Mouse (Mus musculus): ENCODE data around the gene Nfe2l3. TPM values are rescaled to one million over a fixed set of nuclear protein-coding genes. Genes with fewer than 3 reads are reported as not detected.
A peak's percentile ranks its signal among the peaks of the same experiment; 100 is the strongest.

Gene Nfe2l3
- total and polyA plus RNA-seq, 2 experiments from 2014 or later: 5.3 to 11.5 TPM

DNA sequence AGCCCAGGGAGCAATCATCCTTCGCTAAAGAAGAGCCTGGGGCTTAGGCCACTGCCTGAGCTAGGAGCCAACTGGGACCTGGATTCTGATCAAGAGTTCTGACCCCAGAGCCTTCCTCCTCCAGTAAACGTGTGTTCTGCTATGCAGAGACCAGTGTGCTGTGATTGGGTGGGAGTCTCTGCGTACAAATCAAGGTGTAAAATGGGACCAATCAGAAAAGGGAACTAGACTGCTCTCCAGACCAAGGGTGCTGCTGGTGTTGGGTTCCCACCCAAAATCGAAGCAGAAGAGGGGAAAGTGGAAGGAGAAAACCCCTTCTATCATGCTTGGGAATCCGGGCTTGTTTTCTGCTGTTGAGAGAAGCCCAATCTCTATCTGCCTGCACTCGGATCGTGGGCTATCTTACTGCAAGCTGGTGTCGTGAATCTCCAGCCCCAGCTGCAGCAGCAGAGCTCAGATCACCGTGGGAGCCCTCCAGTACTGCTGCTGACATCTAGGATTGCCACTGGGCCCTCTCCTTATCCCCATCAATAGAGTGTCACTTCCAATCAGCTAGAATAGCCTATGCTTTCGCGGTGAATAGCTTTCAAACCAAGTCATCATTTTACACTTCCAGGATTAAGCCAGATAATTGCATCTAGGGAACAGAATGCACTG lies 8.9 kb upstream of the Nfe2l3 start:
- Histone ChIP-seq H3K4me2 (ENCODE audit: low read depth, low read length) (no peak overlapping the region), H3K27ac (no peak overlapping the region), H3K36me3 (ENCODE audit: insufficient read depth, low read length) (no peaks in the 10 kb centered on the region), H3K27me3 (ENCODE audit: insufficient read depth, low read length) (no peaks in the 10 kb centered on the region), H3K9me3 (ENCODE audit: low read length) (no peaks in the 10 kb centered on the region), H3K4me3 (ENCODE audit: low read length) (no peak overlapping the region), H3K9ac (replicated peaks; ENCODE audit: low read length) (no peak overlapping the region), H3K4me1 (ENCODE audit: insufficient read depth, low read length) (no peaks in the 10 kb centered on the region)
- WGBS: 58% methylated on average over 11 of the region's 11 CpGs
- ATAC-seq (no peak), DNase-seq (ENCODE audit: low spot score) (no peak)
- no peak for TF ChIP-seq CTCF (IDR thresholded peaks at IDR 0.05; ENCODE audit: low read depth)

DNA sequence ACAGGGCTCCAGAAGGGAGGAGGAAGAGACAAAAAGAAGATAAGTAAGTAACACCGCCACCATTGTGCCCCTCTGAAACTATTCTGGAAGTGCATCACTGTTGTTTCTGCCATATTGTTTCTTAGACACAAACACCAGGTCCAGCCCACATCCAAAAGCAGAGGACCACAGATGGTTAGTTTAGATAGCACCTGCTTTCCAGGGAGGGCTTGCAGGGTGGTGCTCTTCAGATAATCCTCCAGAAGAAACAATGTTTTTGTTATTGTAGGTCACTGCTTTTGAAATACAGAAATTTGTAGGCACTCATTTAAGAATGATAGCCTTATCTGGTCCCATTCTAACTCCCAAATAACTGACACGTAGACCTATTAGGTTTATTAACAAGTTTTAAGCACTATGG lies 7.9 kb upstream of the Nfe2l3 start:
- Histone ChIP-seq H3K27ac (no peak overlapping the region), H3K4me2 (ENCODE audit: low read depth, low read length) (no peak overlapping the region), H3K9me3 (ENCODE audit: low read length) (no peaks in the 10 kb centered on the region), H3K9ac (replicated peaks; ENCODE audit: low read length) (no peak overlapping the region), H3K27me3 (ENCODE audit: insufficient read depth, low read length) (no peaks in the 10 kb centered on the region), H3K4me3 (ENCODE audit: low read length) (no peak overlapping the region), H3K4me1 (ENCODE audit: insufficient read depth, low read length) (no peaks in the 10 kb centered on the region), H3K36me3 (ENCODE audit: insufficient read depth, low read length) (no peaks in the 10 kb centered on the region)
- ATAC-seq (no peak), DNase-seq (ENCODE audit: low spot score) (no peak)
- WGBS: 94% methylated on average over 2 of the region's 2 CpGs
- TF ChIP-seq CTCF (IDR thresholded peaks at IDR 0.05; ENCODE audit: low read depth): no peak

DNA sequence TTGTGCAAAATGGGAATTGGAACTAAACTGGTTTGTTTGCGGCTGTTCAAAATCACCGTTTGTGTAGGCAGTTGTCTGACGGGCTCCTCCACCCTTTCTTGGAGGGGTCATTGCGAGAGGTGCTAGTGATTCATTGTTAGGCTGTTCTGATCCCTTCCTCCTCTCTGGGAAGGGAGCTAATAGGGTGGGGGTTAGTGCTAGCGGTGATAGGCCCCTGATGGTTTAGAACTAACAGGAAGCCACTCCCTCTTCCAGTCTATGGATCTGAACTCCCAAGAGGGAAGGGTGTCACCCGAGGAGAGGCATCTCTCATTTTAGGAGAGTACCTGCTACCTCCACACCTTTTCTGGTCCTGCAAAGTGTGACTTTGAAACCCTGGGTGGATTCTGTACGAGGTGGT lies 1.8 kb downstream of the Nfe2l3 start:
- no peak for ATAC-seq
- no peaks in the 10 kb centered on the region for H3K36me3 ChIP-seq (ENCODE audit: insufficient read depth, low read length)
- TF ChIP-seq CTCF (IDR thresholded peaks at IDR 0.05; ENCODE audit: low read depth): no peak
- H3K27me3 ChIP-seq (ENCODE audit: insufficient read depth, low read length): no peaks in the 10 kb centered on the region
- H3K9ac ChIP-seq (replicated peaks; ENCODE audit: low read length): peak overlapping the region; percentile 21
- H3K27ac ChIP-seq: no peak overlapping the region
- peak overlapping the region; percentile 71 for H3K4me2 ChIP-seq (ENCODE audit: low read depth, low read length)
- no peak for DNase-seq (ENCODE audit: low spot score)
- H3K4me1 ChIP-seq (ENCODE audit: insufficient read depth, low read length): no peaks in the 10 kb centered on the region
- peak overlapping the region; percentile 50 for H3K4me3 ChIP-seq (ENCODE audit: low read length)
- WGBS: 41% methylated on average over 7 of the region's 7 CpGs
- no peaks in the 10 kb centered on the region for H3K9me3 ChIP-seq (ENCODE audit: low read length)

DNA sequence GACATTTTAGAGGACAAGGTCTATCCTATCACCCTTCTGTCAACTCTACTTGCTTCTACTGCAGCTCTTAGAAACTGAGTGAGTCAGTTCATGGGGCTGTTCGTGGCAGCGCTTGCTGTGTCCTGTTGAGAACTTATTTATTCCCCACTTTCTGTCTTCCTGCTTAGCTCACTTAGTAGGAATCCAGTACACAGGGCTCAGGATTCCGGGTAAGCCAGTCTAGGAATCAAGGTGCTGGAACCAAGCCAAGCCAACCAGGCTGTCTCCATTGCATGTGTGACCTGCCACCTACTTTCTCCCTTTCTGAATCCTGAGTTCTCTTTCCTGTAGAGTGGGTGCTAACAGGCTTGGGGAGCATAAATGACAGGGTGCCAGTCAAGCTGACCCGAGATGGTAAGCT lies 5.2 kb downstream of the Nfe2l3 start:
- Histone ChIP-seq H3K9ac (replicated peaks; ENCODE audit: low read length) (no peak overlapping the region), H3K36me3 (ENCODE audit: insufficient read depth, low read length) (no peaks in the 10 kb centered on the region), H3K4me3 (ENCODE audit: low read length) (no peak overlapping the region), H3K27ac (no peak overlapping the region), H3K27me3 (ENCODE audit: insufficient read depth, low read length) (no peaks in the 10 kb centered on the region), H3K4me1 (ENCODE audit: insufficient read depth, low read length) (no peaks in the 10 kb centered on the region), H3K9me3 (ENCODE audit: low read length) (no peaks in the 10 kb centered on the region), H3K4me2 (ENCODE audit: low read depth, low read length) (no peak overlapping the region)
- TF ChIP-seq CTCF (IDR thresholded peaks at IDR 0.05; ENCODE audit: low read depth): no peak
- DNase-seq (ENCODE audit: low spot score) (no peak), ATAC-seq (no peak)
- 75% methylated on average over 4 of the region's 4 CpGs for WGBS

DNA sequence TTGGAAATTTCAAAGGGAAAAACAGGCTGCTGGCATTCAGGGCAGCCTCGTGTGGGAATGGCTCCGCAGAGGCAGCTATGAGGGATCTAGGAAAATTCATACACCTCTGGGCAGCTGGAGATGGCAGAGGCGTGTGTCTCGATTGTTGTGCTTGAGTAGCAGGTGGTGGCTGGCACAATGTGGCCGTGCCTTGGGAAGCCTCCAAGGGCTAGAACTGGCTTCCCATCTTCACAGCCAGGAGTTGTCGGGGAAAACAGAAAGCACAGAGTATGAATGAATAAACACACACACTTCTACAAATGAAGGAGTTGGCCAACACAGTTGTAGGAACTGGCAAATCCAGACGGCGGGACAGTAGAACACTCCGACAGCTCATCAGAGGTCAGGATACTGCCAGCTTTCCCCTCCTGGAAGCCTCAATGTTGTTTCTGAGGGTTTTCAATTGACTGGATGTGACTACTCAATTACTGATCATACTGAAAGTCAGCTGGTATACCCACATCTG lies 6.4 kb downstream of the Nfe2l3 start:
- Histone ChIP-seq H3K4me1 (ENCODE audit: insufficient read depth, low read length) (no peaks in the 10 kb centered on the region), H3K36me3 (ENCODE audit: insufficient read depth, low read length) (no peaks in the 10 kb centered on the region)
- no peak for DNase-seq (ENCODE audit: low spot score)

DNA sequence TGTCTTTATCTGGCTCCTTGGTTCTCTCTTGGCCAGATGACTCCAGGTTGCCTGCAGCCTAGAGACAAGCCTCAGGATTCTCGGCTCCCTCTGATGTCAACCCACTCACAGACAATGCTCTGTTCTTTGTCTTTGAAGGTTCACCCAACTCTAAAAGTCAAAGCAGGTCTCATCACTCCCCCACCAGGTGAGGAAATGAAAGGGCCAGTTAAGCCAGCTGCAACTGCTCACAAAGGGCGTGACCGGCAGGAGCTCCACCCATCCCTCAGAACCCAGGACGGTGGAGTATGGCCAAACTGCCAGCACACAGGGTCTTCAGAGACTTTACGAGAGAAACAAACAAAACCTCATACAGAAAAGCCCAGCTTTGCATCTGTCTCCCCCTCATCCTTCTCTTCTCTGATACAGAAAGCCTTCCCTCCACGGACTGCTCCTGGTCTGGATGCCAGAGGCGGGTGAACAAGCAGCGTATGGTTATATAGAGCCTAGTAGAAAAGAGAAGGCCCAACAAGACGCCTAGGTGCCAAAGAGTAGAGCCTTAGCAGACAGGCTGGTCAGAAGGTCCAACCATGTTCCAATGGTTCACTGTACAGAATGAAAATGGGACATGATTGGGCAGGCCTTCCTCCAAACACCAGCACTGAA lies 9.8 kb downstream of the Nfe2l3 start:
- 0 out of 2 replicates have a peak, but pooled peaks have one; percentile 11 for TF ChIP-seq CTCF (IDR thresholded peaks at IDR 0.05; ENCODE audit: low read depth)
- DNase-seq (ENCODE audit: low spot score) (no peak), ATAC-seq (no peak)
- H3K9me3 ChIP-seq (ENCODE audit: low read length): no peaks in the 10 kb centered on the region
- no peak overlapping the region for H3K4me3 ChIP-seq (ENCODE audit: low read length)
- no peak overlapping the region for H3K27ac ChIP-seq
- no peak overlapping the region for H3K9ac ChIP-seq (replicated peaks; ENCODE audit: low read length)
- no peak overlapping the region for H3K4me2 ChIP-seq (ENCODE audit: low read depth, low read length)
- no peaks in the 10 kb centered on the region for H3K4me1 ChIP-seq (ENCODE audit: insufficient read depth, low read length)
- WGBS: 59% methylated on average over 9 of the region's 9 CpGs
- H3K36me3 ChIP-seq (ENCODE audit: insufficient read depth, low read length): no peaks in the 10 kb centered on the region
- no peaks in the 10 kb centered on the region for H3K27me3 ChIP-seq (ENCODE audit: insufficient read depth, low read length)

More for the DNA sequence above, 6.4 kb downstream of the Nfe2l3 start:
- H3K9me3 ChIP-seq (ENCODE audit: low read length): no peaks in the 10 kb centered on the region
- no peaks in the 10 kb centered on the region for H3K27me3 ChIP-seq (ENCODE audit: insufficient read depth, low read length)
- H3K4me2 ChIP-seq (ENCODE audit: low read depth, low read length): no peak overlapping the region
- H3K9ac ChIP-seq (replicated peaks; ENCODE audit: low read length): no peak overlapping the region
- TF ChIP-seq CTCF (IDR thresholded peaks at IDR 0.05; ENCODE audit: low read depth): no peak
- no peak for ATAC-seq
- H3K27ac ChIP-seq: no peak overlapping the region
- WGBS: 59% methylated on average over 9 of the region's 9 CpGs
- no peak overlapping the region for H3K4me3 ChIP-seq (ENCODE audit: low read length)

All from hindbrain, postnatal 0 days (tissue).